Mouse (Mus musculus): ENCODE data around the gene Fgd6. TPM values are rescaled to one million over a fixed set of nuclear protein-coding genes. Genes with fewer than 3 reads are reported as not detected.

Fgd6 gene
- polyA plus RNA-seq, 1 experiment from 2014 or later = 3.1 TPM

GRCm38 (mm10) chr10:94072261-94072915 lies 36.6 kb downstream of the Fgd6 start:
- DNase-seq (ENCODE audit: low spot score) (peak; percentile 76), ATAC-seq (ENCODE audit: low read depth) (peak; percentile 65; the same call in 1 of the 2 replicates)

DNA sequence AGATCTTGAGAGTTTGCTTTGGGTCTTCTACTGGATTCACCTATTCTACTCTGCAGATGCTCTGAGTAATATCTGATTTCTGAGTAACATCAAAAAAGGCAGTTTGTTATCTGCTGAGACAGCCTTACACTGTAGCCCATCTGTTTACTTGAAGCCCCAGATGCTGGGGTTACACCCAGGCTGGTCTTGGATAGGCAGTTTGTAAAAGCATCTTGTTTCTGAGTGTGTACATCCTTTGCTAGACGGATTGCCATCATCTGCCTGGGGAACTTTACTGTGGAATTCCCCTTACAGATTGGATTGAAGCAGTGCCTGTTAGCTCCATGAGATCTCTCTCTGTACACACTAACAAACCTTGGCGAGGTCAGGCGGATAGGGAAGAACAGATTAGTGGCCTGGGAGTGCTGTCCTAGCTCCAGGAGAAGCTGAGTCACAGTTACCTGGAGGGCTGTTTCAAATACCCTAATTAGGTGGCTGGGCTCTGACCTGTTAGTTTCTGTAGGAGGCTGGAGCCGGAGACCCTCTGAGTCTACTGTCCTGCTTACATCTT lies 37.2 kb downstream of the Fgd6 start:
- peaks cover 16% of the 10 kb centered on the region for H3K4me1 ChIP-seq (ENCODE audit: control insufficient read depth, insufficient read depth, low read length)
- 0 out of 2 replicates have a peak, but pooled peaks cover 2% of the 10 kb centered on the region for H3K9me3 ChIP-seq (ENCODE audit: control insufficient read depth, low read length)
- no peak overlapping the region for H3K4me2 ChIP-seq (ENCODE audit: low read depth, low read length)
- H3K9ac ChIP-seq (ENCODE audit: low read depth, low read length) = no peak overlapping the region
- DNase-seq (ENCODE audit: low spot score) = no peak
- no peaks in the 10 kb centered on the region for H3K27me3 ChIP-seq (replicated peaks; ENCODE audit: control insufficient read depth, insufficient read depth, low read length)
- H3K36me3 ChIP-seq (ENCODE audit: control insufficient read depth, insufficient read depth, low read length) = 0 out of 2 replicates have a peak, but pooled peaks cover 6% of the 10 kb centered on the region
- 0 out of 2 replicates have a peak, but pooled peaks have one; percentile 22 for ATAC-seq (ENCODE audit: low read depth)
- no peak overlapping the region for H3K27ac ChIP-seq (replicated peaks; ENCODE audit: low read depth, low read length)
- H3K4me3 ChIP-seq (ENCODE audit: low read depth, low read length) = no peak overlapping the region
- WGBS = 46% methylated on average over 4 of the region's 4 CpGs

More at GRCm38 (mm10) chr10:94072261-94072915, 36.6 kb downstream of the Fgd6 start:
- H3K27me3 ChIP-seq (replicated peaks; ENCODE audit: control insufficient read depth, insufficient read depth, low read length) = no peaks in the 10 kb centered on the region
- peaks cover 13% of the 10 kb centered on the region for H3K4me1 ChIP-seq (ENCODE audit: control insufficient read depth, insufficient read depth, low read length)
- H3K27ac ChIP-seq (replicated peaks; ENCODE audit: low read depth, low read length) = no peak overlapping the region; the same call in 1 of the 2 replicates
- WGBS = 35% methylated on average over 10 of the region's 10 CpGs
- 0 out of 2 replicates have a peak, but pooled peaks cover 2% of the 10 kb centered on the region for H3K9me3 ChIP-seq (ENCODE audit: control insufficient read depth, low read length)
- H3K36me3 ChIP-seq (ENCODE audit: control insufficient read depth, insufficient read depth, low read length) = 0 out of 2 replicates have a peak, but pooled peaks cover 6% of the 10 kb centered on the region
- 0 out of 2 replicates have a peak overlapping the region, but pooled peaks have one; percentile 32 for H3K9ac ChIP-seq (ENCODE audit: low read depth, low read length)
- no peak overlapping the region for H3K4me3 ChIP-seq (ENCODE audit: low read depth, low read length)
- no peak overlapping the region for H3K4me2 ChIP-seq (ENCODE audit: low read depth, low read length)

DNA sequence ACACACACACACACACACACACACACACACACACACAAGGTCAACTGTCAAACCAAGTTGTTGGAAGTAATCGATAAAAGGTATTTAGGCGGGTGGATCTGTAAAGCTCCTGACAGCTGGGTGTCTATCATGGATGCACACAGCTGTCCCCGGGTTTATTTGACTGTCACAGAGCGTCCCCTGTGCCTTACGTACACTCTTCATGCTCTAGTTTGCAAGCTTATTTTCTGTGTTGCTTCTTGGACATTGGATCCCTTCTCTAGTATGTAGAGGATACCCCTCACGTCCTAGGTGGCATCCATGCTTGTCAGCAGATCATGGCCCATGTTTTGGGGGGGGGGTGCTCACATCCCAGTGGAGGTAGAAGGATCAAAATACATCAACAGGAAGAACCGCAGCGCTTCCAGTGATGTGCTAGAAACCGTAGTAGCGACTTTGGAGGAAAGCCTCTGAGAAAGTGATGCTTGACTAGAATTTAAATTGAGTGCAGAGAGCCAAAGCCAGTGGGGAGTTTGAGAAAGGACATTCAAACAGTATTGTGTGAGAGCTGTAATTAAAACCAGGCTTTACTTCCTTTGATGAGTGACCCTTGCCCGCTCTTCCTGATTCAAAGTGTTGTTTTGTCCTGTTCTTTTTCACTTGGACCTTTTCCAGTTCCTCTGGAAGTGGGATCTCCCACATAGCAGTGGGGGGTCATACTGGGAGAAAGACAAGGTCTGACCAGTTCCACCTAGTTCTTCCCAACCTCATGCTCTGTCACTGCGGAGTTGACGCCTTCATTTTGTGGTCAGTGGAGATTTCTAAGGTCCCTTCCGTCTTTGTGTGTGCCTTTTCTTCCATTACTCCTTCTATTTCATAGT lies 41.4 kb downstream of the Fgd6 start:
- H3K4me3 ChIP-seq (ENCODE audit: low read depth, low read length) = no peak overlapping the region
- 55% methylated on average over 14 of the region's 14 CpGs for WGBS
- H3K27ac ChIP-seq (replicated peaks; ENCODE audit: low read depth, low read length) = no peak overlapping the region
- H3K4me1 ChIP-seq (ENCODE audit: control insufficient read depth, insufficient read depth, low read length) = peaks cover 12% of the 10 kb centered on the region
- no peaks in the 10 kb centered on the region for H3K27me3 ChIP-seq (replicated peaks; ENCODE audit: control insufficient read depth, insufficient read depth, low read length)
- no peak overlapping the region for H3K4me2 ChIP-seq (ENCODE audit: low read depth, low read length)
- ATAC-seq (ENCODE audit: low read depth) (no peak), DNase-seq (ENCODE audit: low spot score) (no peak)
- H3K9me3 ChIP-seq (ENCODE audit: control insufficient read depth, low read length) = 0 out of 2 replicates have a peak, but pooled peaks cover 2% of the 10 kb centered on the region
- no peak overlapping the region for H3K9ac ChIP-seq (ENCODE audit: low read depth, low read length)
- H3K36me3 ChIP-seq (ENCODE audit: control insufficient read depth, insufficient read depth, low read length) = 0 out of 2 replicates have a peak, but pooled peaks cover 6% of the 10 kb centered on the region

DNA sequence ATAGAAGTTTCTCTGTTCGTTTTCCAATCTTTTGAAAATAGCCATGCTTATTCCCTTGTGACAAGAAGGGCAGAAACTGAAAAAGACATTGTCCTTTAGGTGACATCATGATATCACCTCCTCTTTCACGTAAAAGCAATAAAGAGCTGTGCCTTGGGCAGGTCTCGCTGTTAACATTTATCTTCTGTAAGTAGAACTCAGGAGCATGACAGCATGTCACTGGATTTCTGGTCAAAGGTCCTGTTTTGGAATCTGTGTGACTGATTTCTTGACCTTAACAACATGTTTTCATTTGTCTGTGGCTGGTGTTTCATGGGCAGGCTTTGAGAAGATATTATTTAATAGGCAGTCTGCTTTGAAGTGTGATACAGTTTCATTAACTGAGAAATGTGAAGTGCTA lies 44.9 kb downstream of the Fgd6 start:
- Histone ChIP-seq H3K4me2 (ENCODE audit: low read depth, low read length) (no peak overlapping the region), H3K27ac (replicated peaks; ENCODE audit: low read depth, low read length) (no peak overlapping the region), H3K27me3 (replicated peaks; ENCODE audit: control insufficient read depth, insufficient read depth, low read length) (no peaks in the 10 kb centered on the region), H3K9me3 (ENCODE audit: control insufficient read depth, low read length) (no peaks in the 10 kb centered on the region), H3K9ac (ENCODE audit: low read depth, low read length) (no peak overlapping the region), H3K4me1 (ENCODE audit: control insufficient read depth, insufficient read depth, low read length) (peaks cover 5% of the 10 kb centered on the region; the same call in 1 of the 2 replicates), H3K36me3 (ENCODE audit: control insufficient read depth, insufficient read depth, low read length) (no peaks in the 10 kb centered on the region), H3K4me3 (ENCODE audit: low read depth, low read length) (no peak overlapping the region)
- ATAC-seq (ENCODE audit: low read depth) = no peak
- WGBS = 44% methylated on average over 3 of the region's 3 CpGs
- no peak for DNase-seq (ENCODE audit: low spot score)

GRCm38 (mm10) chr10:94082040-94082734 lies 46.4 kb downstream of the Fgd6 start:
- ATAC-seq (ENCODE audit: low read depth) = no peak
- H3K4me1 ChIP-seq (ENCODE audit: control insufficient read depth, insufficient read depth, low read length) = peaks cover 8% of the 10 kb centered on the region; the same call in 1 of the 2 replicates
- no peaks in the 10 kb centered on the region for H3K9me3 ChIP-seq (ENCODE audit: control insufficient read depth, low read length)
- H3K27me3 ChIP-seq (replicated peaks; ENCODE audit: control insufficient read depth, insufficient read depth, low read length) = no peaks in the 10 kb centered on the region
- H3K36me3 ChIP-seq (ENCODE audit: control insufficient read depth, insufficient read depth, low read length) = no peaks in the 10 kb centered on the region
- no peak overlapping the region for H3K4me2 ChIP-seq (ENCODE audit: low read depth, low read length)
- DNase-seq (ENCODE audit: low spot score) = no peak
- no peak overlapping the region for H3K4me3 ChIP-seq (ENCODE audit: low read depth, low read length)
- WGBS = 44% methylated on average over 7 of the region's 7 CpGs
- no peak overlapping the region for H3K9ac ChIP-seq (ENCODE audit: low read depth, low read length)
- no peak overlapping the region for H3K27ac ChIP-seq (replicated peaks; ENCODE audit: low read depth, low read length)

DNA sequence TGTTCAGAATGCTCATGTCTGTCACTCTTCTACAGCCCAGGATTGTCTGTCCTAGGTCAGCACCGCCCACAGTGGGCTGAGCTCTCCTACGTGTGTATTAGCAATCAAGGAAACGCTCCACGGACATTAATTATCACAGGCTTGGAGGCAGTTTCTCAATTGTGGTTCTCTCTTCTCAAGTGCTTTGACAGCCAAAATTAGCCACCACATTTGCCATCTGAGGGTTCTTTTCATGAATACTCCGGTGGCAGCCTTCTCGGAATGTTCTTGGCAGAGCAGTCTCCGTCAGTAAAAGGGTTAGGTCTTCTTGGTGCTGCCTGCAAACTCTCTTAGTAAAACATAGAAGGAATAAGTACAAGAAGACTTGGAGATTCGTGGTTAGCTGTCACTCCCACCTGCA lies 50.5 kb downstream of the Fgd6 start:
- H3K4me2 ChIP-seq (ENCODE audit: low read depth, low read length) = no peak overlapping the region
- peaks cover 7% of the 10 kb centered on the region; the same call in 1 of the 2 replicates for H3K36me3 ChIP-seq (ENCODE audit: control insufficient read depth, insufficient read depth, low read length)
- no peak overlapping the region for H3K27ac ChIP-seq (replicated peaks; ENCODE audit: low read depth, low read length)
- 78% methylated on average over 8 of the region's 8 CpGs for WGBS
- 0 out of 2 replicates have a peak, but pooled peaks cover 8% of the 10 kb centered on the region for H3K9me3 ChIP-seq (ENCODE audit: control insufficient read depth, low read length)
- DNase-seq (ENCODE audit: low spot score) (no peak), ATAC-seq (ENCODE audit: low read depth) (no peak)
- 0 out of 2 replicates have a peak, but pooled peaks cover 3% of the 10 kb centered on the region for H3K4me1 ChIP-seq (ENCODE audit: control insufficient read depth, insufficient read depth, low read length)
- H3K9ac ChIP-seq (ENCODE audit: low read depth, low read length) = no peak overlapping the region
- no peaks in the 10 kb centered on the region for H3K27me3 ChIP-seq (replicated peaks; ENCODE audit: control insufficient read depth, insufficient read depth, low read length)
- H3K4me3 ChIP-seq (ENCODE audit: low read depth, low read length) = no peak overlapping the region

DNA sequence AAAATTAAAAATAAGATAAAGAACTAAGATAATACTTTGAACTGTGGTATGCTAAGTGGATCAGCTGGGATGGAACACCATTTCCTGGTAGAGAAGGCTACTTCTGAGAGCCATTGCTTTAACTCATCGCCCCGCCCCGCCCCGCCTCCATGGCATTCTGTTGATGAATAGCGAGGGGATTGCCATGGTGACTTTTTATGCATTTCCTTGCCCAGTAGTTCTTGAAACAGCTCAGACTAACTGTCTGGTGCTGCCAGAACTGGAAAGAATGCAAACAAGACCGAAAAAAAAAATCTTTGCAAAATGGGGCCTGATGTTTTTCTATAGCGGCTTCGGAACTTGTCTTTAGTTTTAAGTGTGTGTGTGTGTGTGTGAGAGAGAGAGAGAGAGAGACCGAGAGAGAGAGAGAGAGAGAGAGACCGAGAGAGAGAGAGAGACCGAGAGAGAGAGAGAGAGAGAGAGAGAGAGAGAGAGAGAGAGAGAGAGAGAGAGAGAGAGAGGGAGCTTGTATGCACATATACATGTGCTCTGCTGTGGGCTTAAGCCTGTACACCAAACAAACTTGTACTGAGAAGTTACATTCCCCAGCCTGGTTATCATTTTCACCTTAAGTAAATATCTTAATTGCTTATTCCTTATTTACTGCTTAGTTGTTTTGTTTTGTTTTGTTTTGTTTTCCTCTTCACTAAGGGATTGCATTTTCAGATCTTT lies 51.7 kb downstream of the Fgd6 start:
- H3K9me3 ChIP-seq (ENCODE audit: control insufficient read depth, low read length) = 0 out of 2 replicates have a peak, but pooled peaks cover 15% of the 10 kb centered on the region
- no peak overlapping the region for H3K9ac ChIP-seq (ENCODE audit: low read depth, low read length)
- H3K27ac ChIP-seq (replicated peaks; ENCODE audit: low read depth, low read length) = no peak overlapping the region
- DNase-seq (ENCODE audit: low spot score) (peak; percentile 36), ATAC-seq (ENCODE audit: low read depth) (no peak)
- H3K4me2 ChIP-seq (ENCODE audit: low read depth, low read length) = no peak overlapping the region
- WGBS = 65% methylated on average over 9 of the region's 11 CpGs
- peaks cover 14% of the 10 kb centered on the region; the same call in 1 of the 2 replicates for H3K36me3 ChIP-seq (ENCODE audit: control insufficient read depth, insufficient read depth, low read length)
- no peaks in the 10 kb centered on the region for H3K27me3 ChIP-seq (replicated peaks; ENCODE audit: control insufficient read depth, insufficient read depth, low read length)
- H3K4me3 ChIP-seq (ENCODE audit: low read depth, low read length) = no peak overlapping the region
- 0 out of 2 replicates have a peak, but pooled peaks cover 3% of the 10 kb centered on the region for H3K4me1 ChIP-seq (ENCODE audit: control insufficient read depth, insufficient read depth, low read length)
